Mouse (Mus musculus) kidney, embryonic 14.5 days (tissue): Measurements from ENCODE around the gene Lcor. TPM values are rescaled to one million over a fixed set of nuclear protein-coding genes. Genes with fewer than 3 reads are reported as not detected.

Source experiments
- ATAC-seq: fragments of 200-750 bp; cut with Nextera tagmentation; 2 replicates; pipeline ENCODE4 v1.8.0; 2017; ENCODE audit warnings: moderate number of reproducible peaks, mild to moderate bottlenecking, moderate TSS enrichment, moderate library complexity; ENCODE audit not compliant: low FRiP score, low TSS enrichment
- H3K27ac ChIP-seq: fragments of 300-500 bp; sonication (generic); 2 replicates; pipeline ENCODE4 v1.5.1; 2014; ENCODE audit warnings: low read depth, mild to moderate bottlenecking, low read length, moderate library complexity, mixed read lengths
- H3K27me3 ChIP-seq: fragments of 300-500 bp; sonication (generic); 2 replicates; pipeline ENCODE4 v1.6.1; 2014; ENCODE audit warnings: mild to moderate bottlenecking, low read length; ENCODE audit not compliant: control insufficient read depth, insufficient read depth
- H3K36me3 ChIP-seq: fragments of 300-500 bp; sonication (generic); 2 replicates; pipeline ENCODE4 v1.6.1; 2014; ENCODE audit warnings: low read length, mixed read lengths; ENCODE audit not compliant: control insufficient read depth, insufficient read depth
- H3K4me1 ChIP-seq: fragments of 300-500 bp; sonication (generic); 2 replicates; pipeline ENCODE4 v1.6.1; 2014; ENCODE audit warnings: low read length, mixed read lengths; ENCODE audit not compliant: control insufficient read depth, insufficient read depth
- H3K4me2 ChIP-seq: fragments of 300-500 bp; sonication (generic); replicated peaks from 2 replicates; pipeline ENCODE4 v1.6.1; 2014; ENCODE audit warnings: low read depth, mild to moderate bottlenecking, low read length
- H3K4me3 ChIP-seq: fragments of 300-500 bp; sonication (generic); 2 replicates; pipeline ENCODE4 v1.5.1; 2014; ENCODE audit warnings: mild to moderate bottlenecking, low read length
- H3K9ac ChIP-seq: fragments of 300-500 bp; sonication (generic); 2 replicates; pipeline ENCODE4 v1.6.1; 2014; ENCODE audit warnings: low read depth, mild to moderate bottlenecking, low read length, moderate library complexity
- H3K9me3 ChIP-seq: fragments of 300-500 bp; sonication (generic); 2 replicates; pipeline ENCODE4 v1.6.1; 2016; ENCODE audit warnings: low read length; ENCODE audit not compliant: control insufficient read depth
- WGBS: fragments of 180-500 bp; shearing (Covaris S2); extraction: QIAGEN DNeasy Blood & Tissue Kit; methylation state at CpG from one replicate; pipeline ENCODE4 v1.1.7; 2014; 5-methylcytosine and 5-hydroxymethylcytosine counted together
- polyA plus RNA-seq: library from polyadenylated mRNA; unstranded; fragments of >200 nt; fragmentation: Nextera tagmentation; extraction: Ambion mirVana; gene quantifications from 2 replicates; pipeline ENCODE4 v1.2.1, GENCODE M21; 2014

The Lcor gene
- polyA plus RNA-seq = 18.0 and 19.7 TPM in 2 replicates

DNA sequence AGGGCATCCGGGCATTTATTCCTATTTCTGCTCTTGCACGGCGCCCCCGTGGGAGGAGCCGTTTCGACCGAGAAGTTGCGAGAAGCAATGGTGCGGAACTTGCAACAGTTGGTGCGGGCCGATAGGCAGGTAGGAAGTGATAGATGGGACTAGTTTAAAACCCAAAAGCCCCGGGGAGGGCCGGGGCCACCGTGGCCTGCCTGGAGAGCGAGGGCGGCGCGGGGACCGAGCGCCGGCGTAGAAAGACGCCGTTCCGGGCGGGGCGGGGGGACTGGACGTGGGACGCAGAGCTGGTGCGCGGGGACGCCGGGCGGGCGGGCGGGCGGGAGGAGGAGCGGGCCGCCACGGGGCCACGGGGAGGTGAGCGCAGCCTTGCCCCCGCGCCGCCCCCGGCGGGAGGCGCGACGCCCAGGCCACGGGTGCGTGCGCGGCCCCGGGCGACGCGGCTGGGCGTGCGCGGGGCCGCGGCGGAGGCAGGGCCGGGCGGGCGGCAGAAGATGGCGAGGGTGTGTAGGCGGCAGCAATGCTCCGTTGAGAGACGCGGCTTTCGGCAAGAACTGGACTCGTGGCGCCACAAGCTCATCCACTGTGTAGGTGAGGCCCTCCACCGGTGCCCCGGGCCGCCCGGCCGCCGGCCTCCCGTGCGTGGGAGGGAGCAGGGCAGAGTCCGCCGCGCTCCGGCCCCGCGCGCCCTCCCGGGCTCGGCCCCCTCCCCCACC lies at the start of gene Lcor:
TSS of gene Lcor (plus strand) at position 448 of the 719 bp plus-strand sequence.
- under 1% methylated on average over 76 of the region's 92 CpGs for WGBS
- H3K9ac ChIP-seq = peak within 1 kb of the TSS; percentile 93
- H3K4me1 ChIP-seq = peaks cover 23% of the 10 kb centered on the region
- H3K9me3 ChIP-seq = no peaks in the 10 kb centered on the region
- peak within 1 kb of the TSS; percentile 83 for H3K4me2 ChIP-seq
- no peaks in the 10 kb centered on the region for H3K27me3 ChIP-seq
- ATAC-seq = peak; percentile 94
- H3K4me3 ChIP-seq = peak within 1 kb of the TSS; percentile 97
- peak within 1 kb of the TSS; percentile 96 for H3K27ac ChIP-seq
- no peaks in the 10 kb centered on the region for H3K36me3 ChIP-seq

DNA sequence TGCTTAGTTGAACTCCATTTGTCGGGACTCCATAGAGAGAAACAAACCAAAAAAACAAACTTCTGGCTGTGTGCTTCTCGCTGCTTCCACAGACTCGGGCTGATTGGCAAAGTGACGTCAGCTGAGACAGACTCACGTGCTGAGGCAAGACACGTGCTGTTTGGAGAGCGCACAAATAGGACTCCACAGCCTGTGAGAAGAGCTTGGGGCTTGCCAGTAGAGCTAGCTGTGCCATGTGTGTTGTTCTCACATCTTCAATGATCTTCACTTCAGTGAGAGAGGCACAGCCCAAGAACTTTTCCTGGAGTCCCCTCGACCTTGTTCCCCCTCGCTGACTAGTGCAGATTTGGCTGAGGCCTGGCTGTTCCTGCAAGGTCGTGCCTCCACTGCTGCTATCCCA lies 47.1 kb upstream of the Lcor start:
- no peak overlapping the region for H3K4me2 ChIP-seq
- no peak overlapping the region for H3K4me3 ChIP-seq
- H3K27me3 ChIP-seq = no peaks in the 10 kb centered on the region
- H3K9ac ChIP-seq = no peak overlapping the region
- 89% methylated on average over 10 of the region's 10 CpGs for WGBS
- no peak overlapping the region for H3K27ac ChIP-seq
- no peaks in the 10 kb centered on the region for H3K36me3 ChIP-seq
- no peaks in the 10 kb centered on the region for H3K4me1 ChIP-seq
- no peak for ATAC-seq
- H3K9me3 ChIP-seq = no peaks in the 10 kb centered on the region

DNA sequence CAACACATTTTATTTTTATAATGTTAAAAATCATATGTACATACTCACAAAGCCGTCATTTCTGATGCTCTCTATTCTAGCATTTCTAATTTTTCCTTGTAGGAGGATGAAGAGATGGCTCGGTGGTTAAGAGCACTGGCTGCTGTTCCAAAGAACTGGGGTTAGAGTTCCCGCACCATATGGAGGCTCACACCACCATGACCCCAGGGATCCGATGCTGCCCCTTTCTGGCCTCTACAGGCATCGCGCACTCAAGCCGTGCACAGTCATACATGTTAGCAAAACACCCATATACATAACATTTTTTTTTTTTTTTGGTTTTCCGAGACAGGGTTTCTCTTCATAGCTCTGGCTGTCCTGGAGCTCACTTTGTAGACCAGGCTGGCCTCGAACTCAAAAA lies 46.0 kb upstream of the Lcor start:
- Histone ChIP-seq H3K27me3 (peaks cover 5% of the 10 kb centered on the region; the same call in 1 of the 2 replicates), H3K36me3 (no peaks in the 10 kb centered on the region), H3K4me2 (no peak overlapping the region), H3K9ac (no peak overlapping the region), H3K4me3 (no peak overlapping the region), H3K9me3 (no peaks in the 10 kb centered on the region), H3K27ac (no peak overlapping the region), H3K4me1 (no peaks in the 10 kb centered on the region)
- 92% methylated on average over 9 of the region's 9 CpGs for WGBS
- ATAC-seq = no peak

DNA sequence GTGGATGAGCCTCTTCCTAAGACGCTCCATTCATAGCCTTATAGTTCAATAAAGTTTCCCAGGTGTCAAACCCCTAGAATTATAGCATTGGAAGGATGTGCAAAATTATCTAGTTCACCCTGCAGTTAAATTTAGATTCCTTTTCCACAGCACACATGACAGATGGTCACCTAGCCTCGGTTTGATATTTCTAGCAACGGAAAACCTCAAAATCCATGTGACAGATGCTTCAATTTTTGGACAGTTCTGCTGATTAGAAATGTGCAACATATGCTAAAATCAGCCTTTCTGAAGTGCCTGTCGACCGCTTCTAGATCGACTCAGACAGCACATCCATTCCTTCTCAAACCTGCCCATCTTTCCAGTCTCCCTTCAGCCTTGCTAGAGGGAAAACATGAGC lies 43.5 kb upstream of the Lcor start:
- 91% methylated on average over 6 of the region's 6 CpGs for WGBS
- peaks cover 7% of the 10 kb centered on the region; the same call in 1 of the 2 replicates for H3K27me3 ChIP-seq
- H3K36me3 ChIP-seq = no peaks in the 10 kb centered on the region
- no peak overlapping the region for H3K27ac ChIP-seq
- peaks cover 4% of the 10 kb centered on the region; the same call in 1 of the 2 replicates for H3K4me1 ChIP-seq
- H3K4me2 ChIP-seq = no peak overlapping the region
- no peak overlapping the region for H3K9ac ChIP-seq
- no peak for ATAC-seq
- no peaks in the 10 kb centered on the region for H3K9me3 ChIP-seq
- H3K4me3 ChIP-seq = no peak overlapping the region

DNA sequence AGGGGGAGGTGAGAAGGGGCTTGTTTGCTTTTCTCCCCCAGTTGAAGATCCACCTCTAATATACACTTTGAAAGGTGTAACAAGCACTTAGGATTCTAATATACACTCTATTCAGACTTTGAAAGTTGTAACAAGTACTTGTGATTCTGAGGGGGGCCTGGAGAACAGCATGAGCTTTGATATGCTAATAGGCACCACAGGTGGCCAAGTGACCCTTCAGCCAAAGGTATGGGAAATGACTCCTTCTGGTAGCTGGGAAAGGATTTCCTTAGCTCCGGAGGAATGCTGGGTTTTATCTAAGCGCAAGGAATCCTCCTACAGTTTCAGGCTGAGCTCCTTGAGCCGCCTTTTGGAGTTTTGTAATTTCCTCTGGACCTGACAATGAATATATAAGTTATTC lies 41.0 kb upstream of the Lcor start:
- Histone ChIP-seq H3K36me3 (no peaks in the 10 kb centered on the region), H3K9ac (no peak overlapping the region), H3K4me1 (peaks cover 4% of the 10 kb centered on the region; the same call in 1 of the 2 replicates), H3K27ac (no peak overlapping the region), H3K27me3 (peaks cover 7% of the 10 kb centered on the region; the same call in 1 of the 2 replicates), H3K4me3 (no peak overlapping the region), H3K4me2 (no peak overlapping the region), H3K9me3 (no peaks in the 10 kb centered on the region)
- ATAC-seq = no peak
- 11% methylated on average over 3 of the region's 3 CpGs for WGBS

DNA sequence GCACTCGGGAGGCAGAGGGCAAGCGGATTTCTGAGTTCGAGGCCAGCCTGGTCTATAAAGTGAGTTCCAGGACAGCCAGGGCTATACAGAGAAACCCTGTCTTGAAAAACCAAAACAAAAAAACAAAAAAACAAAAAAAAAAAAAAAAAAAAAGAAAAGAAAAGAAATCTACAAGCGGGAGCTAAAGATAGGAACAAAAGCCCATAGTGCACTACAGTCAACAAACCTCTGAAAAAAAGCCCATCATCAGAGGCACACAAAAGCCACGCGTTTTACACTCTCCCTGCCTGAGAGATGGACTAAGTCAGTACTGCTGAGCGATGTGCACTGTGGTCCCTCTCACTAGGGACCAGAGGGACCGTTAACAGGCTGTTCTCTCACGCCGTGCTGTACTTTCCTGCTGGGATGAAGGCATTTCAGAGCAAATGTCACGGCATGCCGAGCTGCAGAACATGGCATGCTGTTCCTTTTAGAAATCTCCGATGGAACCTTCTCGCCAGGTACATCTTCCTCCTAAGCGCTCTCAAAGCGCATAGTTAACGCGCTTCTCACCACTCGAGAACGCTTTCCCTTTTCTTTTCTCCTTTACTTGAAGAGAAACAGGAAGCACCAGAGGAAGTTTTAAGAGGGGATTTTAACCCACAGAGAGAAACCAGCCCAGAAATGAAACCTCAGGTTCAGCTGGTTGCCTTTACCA lies 40.4 kb upstream of the Lcor start:
- H3K27me3 ChIP-seq = peaks cover 7% of the 10 kb centered on the region; the same call in 1 of the 2 replicates
- peaks cover 4% of the 10 kb centered on the region; the same call in 1 of the 2 replicates for H3K4me1 ChIP-seq
- H3K36me3 ChIP-seq = no peaks in the 10 kb centered on the region
- peak overlapping the region; percentile 33 for H3K4me2 ChIP-seq
- ATAC-seq = no peak
- no peaks in the 10 kb centered on the region for H3K9me3 ChIP-seq
- WGBS = 18% methylated on average over 20 of the region's 20 CpGs
- H3K27ac ChIP-seq = no peak overlapping the region
- no peak overlapping the region for H3K9ac ChIP-seq
- H3K4me3 ChIP-seq = peak overlapping the region; percentile 24

DNA sequence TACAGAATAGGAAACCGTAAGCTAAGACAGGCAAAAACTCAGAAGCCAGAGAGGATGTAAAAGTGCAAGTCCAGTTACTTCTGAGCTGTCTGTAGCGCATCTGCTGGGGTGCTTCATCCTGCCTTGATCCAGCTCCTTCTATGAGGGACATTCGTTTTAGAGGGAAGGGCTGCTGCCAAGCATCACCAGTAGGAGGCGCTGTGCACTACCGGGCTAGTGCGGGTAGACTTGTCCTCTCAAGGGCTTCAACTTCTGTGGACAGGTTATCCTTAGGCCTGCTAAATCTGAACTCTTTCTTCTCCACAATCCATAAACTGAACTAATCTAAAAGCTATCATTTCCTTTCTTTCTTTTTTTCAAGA lies 39.8 kb upstream of the Lcor start:
- ATAC-seq = no peak
- Histone ChIP-seq H3K27ac (no peak overlapping the region), H3K4me3 (peak overlapping the region; percentile 24; the same call in 1 of the 2 replicates), H3K4me2 (peak overlapping the region; percentile 33), H3K9me3 (no peaks in the 10 kb centered on the region), H3K36me3 (no peaks in the 10 kb centered on the region), H3K9ac (no peak overlapping the region), H3K27me3 (peaks cover 7% of the 10 kb centered on the region; the same call in 1 of the 2 replicates), H3K4me1 (peaks cover 4% of the 10 kb centered on the region; the same call in 1 of the 2 replicates)
- WGBS = 25% methylated on average over 6 of the region's 6 CpGs

DNA sequence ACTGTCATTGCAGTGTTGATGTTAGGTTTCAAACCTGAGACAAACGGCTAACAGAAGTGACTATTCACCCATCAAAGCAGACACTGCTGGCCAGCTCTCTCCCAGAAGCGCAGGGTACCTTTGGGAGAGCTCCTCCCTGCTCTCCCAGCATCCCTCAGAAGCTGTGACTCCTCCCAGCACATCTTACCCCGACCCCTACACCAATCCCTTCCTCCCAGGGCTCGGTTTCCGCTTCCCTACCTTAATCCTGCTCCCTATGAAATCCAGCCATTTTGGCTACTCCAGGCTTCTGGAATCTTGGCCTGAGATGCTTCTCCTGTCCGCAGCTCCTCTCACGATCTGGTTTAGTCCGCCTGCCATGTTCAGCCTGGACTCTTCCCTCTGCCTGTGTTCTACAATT lies 37.9 kb upstream of the Lcor start:
- ATAC-seq = no peak
- Histone ChIP-seq H3K9me3 (no peaks in the 10 kb centered on the region), H3K27me3 (peaks cover 7% of the 10 kb centered on the region; the same call in 1 of the 2 replicates), H3K36me3 (no peaks in the 10 kb centered on the region), H3K9ac (no peak overlapping the region), H3K27ac (no peak overlapping the region), H3K4me1 (peaks cover 4% of the 10 kb centered on the region; the same call in 1 of the 2 replicates), H3K4me2 (no peak overlapping the region), H3K4me3 (no peak overlapping the region)
- 68% methylated on average over 8 of the region's 8 CpGs for WGBS
